Mouse (Mus musculus) layer of hippocampus, adult 8-10 months (tissue): ENCODE measurements around the gene Txnl4b. TPM values are rescaled to one million over a fixed set of nuclear protein-coding genes. Genes with fewer than 3 reads are reported as not detected.

Experiments used
- DNase-seq, 2 experiments: peaks; one replicate each; pipeline ENCODE4 v3.0.0; 2022; ENCODE audit warnings: low spot score in 2 of 2
- total RNA-seq, 4 experiments: library from RNA; stranded (reverse); gene quantifications; 2 replicates each; pipeline ENCODE4 v1.2.4; 2022

Gene Txnl4b
- total RNA-seq = 10 to 100 TPM; 14.8 to 21.0 (median 15.3) TPM

DNA sequence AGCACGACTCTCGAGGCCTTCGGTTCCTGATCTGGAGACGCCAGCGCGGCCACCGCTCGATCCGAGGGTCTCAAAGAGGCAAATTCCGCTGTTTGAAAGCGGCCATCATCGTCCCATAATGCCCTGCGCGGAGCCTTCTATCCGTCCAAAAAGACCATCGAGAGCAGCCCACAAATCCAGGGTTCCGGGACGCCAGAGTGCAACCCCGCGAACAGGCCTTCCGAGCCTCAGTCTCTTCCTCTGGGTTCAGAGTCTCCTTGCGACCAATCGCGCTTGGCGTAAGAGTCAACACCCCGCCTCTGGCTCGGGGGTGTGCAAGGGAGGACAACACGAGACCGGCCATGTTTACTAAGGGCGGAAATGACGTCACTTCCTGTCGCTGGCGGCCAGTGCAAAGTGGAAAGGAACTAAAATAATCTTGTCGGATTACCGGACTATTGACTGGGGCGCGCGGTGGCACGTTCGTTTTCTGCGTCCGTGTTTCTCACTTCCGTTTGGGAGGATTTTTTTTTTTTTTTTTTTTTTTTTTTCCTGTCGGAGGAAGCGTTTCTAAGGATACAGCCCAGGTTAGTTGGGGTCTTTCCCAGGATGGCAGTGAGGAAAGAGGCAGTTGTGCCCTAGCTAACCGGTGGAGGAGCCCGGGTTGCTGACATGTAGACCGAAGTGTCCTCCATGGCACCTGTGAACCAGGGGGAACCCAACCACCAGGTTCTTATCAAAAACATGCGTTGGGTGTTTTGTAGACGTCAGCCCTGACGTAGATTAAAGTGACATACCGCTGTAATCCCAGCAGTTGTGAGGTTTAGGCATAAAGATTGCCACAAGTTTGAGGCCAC lies at the start of gene Txnl4b, which contains the start of gene Dhx38:
TSS of gene Txnl4b (plus strand) at position 395 of the 836 bp plus-strand sequence.
TSS of gene Dhx38 (minus strand) at position 364 of the 836 bp plus-strand sequence.
- peak; percentile 99 for DNase-seq

DNA sequence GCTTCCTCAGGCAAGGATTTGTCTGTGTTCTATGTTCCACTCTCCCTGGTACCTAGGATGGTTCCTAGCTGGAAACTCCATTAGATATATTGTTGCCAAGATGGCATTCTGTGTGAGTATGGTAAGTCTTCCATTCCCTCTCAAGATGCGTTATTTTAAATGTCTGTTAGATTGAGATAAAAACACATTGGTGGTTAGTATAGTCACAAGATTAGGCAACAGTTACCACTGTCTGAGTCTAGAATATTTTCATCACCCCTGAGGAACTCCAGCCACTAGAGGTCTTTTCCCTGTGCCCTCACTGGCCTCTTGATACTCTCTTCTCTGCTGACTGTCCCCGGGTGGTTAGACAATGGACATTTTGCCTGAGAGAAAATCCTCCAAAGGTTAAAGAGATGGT lies 41.7 kb upstream of the Txnl4b start:
- DNase-seq = no peak

DNA sequence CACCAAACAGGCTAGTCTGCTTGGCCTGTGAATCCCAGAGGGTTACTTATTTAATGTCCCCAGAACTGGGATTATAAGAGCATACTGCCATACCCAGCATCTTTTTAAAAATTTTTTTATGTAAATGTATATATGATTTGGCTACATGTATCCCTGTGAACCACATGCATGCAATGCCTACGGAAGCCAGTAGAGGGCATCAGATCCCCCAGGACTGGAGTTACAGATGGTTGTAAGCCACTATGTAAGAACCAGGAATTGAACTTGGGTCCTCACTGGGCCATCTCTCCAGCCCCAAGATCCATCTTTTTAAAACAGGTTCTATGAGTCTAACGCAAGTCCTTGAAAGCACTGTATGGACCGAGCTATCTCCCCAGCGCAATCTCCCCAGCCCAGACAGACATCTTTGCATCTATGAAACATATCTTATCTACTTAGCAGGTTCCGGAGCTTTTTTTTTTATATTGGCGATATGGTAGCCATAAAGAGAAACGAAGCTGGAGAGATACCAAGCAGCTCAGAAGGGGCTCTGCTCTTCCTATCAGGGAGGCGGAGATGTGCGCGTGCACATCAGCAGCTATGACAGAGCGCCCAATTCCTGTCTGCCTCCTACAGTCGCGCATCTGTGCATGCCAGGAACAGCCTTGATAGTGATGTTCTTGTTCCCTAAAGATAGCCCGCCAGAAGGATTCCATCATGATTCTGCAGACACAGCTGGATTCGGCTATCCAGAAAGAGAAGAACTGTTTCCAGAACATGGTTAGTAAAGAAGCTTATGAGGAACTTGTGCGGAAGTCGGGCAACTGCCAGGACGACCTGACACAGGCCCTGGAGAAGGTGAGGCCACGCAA lies 30.3 kb upstream of the Txnl4b start:
- DNase-seq = peak in 1 of 2 experiments; percentile 19

DNA sequence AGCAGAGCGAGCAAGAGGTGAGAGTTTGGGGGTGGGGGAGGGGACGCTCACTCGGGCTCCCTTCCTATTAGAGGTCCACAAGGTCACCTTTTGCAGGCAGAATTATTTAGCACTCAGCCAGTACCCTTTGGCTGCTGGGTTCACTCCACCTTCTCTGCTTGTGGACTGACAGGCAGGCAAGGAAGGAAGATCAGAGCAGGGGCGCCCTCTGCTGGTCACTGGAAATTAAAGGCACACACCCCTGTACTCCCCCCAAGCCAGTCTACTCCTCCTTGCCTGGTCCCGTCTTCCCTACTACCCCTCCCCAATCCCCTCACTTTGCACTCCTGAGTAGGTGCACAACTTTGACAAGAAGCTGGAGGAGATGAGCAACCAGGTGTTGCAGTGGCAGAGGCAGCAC lies 29.0 kb upstream of the Txnl4b start:
- DNase-seq = peak; percentile 58 to 85

DNA sequence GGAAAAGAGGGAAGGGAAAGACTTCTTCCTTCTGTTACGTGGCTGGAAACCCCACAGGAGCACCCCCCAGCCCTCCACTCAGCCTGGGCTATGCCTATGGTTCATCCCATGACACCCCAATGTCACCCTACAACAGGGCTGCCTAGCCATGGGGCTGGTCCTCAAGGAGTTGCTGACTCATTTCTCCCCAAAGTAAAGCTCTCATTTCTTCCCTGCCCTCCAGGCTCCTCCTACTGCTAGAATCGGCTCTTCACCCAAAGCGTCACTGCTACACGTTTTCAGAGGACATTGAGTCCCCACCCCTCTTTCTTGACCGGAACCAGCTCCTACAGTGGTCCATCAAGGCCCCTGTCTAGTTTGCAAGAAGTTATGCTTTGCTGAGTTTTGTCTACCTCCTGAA lies 23.5 kb upstream of the Txnl4b start:
- no peak for DNase-seq

DNA sequence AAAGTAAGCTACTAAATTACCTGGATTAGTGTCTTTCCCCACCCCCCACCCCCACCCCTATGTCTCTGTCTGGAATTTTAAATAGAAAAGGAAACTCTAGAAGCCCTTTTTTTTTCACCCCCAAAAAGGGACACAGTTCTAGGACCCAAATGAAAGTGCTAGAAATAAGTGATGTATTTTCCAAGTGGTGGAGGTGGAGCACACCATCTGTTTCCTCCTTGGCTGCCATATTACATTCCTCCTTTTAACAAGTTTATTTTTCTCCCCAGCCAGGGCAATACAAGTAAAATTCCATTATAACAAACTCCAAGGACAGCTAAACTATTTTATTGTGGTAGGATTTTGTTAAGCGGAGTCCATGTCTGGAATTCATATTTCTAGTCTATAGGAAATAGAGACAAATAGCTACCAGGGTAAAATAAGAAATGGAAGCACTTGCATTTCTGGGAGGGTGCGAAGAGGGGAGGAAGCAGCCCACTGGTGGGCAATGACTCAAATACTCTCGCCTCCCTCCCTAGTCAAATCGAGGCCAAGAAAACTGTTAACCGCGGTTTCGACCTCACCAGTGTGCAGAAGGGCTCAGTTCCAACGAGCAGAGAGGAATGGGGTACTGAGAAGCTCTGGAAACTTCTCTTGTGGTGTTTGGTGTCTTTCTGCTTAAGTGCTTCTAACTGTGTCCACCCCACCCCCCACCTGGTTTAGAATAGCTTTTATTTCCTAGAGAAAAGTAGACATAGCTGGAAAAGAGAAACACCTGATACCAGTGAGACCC lies 22.8 kb upstream of the Txnl4b start:
- DNase-seq = no peak

DNA sequence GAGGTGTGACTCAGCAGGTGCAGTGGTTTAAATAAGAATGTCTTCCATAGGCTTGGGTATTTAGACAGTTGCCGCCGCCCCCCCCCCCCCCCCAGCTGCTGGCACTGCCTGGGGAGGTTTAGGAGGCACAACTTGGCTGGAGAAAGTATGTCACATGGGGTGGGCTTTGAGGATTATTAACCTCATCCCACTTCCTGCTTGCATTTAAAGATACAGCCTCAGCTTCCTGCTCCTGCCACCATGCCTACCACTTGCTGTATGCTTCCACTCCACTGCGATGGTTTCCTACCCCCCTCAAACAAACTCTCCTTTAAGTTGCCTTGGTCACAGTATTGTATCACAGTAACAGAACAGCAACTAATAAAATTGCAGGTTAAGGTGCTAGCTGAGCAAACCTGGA lies 21.6 kb upstream of the Txnl4b start:
- no peak for DNase-seq

DNA sequence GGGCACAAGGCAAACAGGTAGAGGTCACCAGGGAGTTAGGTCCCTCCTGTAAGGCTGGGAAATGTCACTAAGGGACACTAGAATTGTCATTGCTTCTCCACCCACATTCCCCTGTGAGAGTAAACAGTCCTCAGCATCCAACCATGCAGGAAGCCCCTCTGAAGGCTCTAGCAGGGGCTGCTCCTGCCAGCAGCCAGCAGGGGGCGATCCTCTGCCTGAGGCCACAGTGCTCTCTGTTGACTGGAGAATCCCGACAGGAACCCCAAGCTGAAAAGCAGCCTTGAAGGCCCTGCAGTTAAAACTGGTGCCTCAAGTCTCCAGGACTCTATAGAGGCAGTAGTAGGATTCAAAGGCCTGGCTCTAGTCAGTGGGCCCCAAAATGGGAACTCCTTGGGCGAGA lies 14.0 kb upstream of the Txnl4b start:
- DNase-seq = no peak

DNA sequence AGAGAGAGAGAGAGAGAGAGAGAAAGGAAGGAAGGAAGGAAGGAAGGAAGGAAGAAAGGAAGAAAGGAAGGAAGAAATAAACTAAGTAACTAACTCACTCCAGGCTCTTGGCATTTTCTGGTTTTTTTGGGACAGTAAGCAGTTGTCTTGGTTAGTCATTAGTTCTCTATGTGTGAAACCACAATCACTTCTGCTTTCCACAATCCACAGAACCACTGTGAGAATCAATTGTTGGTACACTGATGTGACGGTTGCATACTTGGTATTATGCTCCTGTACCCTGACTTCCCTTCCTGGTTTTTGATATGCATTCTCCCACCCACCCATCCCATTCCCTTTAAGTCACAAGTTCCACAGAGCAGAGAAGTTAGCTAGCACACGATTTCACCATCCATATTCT lies 1.8 kb upstream of the Txnl4b start:
- no peak for DNase-seq

DNA sequence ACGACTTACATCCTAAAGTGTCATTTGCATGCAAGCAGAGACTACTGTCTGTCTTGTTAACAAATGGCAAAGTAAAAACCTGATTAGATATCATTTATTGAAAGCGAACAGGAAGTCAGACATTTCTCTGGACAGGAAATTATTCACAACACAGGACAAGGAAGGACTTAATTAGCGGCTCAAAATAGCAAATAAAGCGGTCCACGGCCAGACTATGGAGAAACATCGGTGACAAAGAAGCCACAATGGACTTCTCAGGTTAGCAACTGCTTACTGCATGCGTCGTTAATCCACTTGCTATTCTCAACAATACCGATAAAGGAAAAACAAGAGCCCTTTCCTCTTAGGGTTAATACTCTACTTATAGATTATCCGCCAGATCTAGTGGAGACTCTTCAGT lies 926 bp upstream of the Txnl4b start:
- no peak for DNase-seq

DNA sequence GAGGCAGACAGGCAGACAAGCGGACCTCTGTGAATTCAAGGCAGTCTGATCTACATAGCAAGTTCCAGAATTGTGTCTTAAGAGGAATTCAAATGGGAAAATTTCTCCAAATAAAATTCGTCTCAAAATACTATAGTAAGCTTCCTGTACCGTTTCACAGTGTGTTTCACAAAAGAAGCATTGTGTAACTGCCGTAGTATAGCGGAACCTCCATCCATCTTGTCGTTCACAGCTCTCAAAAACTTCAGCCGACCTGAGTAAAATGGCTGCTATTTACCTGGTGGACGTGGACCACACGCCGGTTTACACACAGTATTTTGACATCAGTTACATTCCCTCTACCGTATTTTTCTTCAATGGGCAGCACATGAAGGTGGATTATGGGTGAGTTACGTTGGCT lies 5.4 kb downstream of the Txnl4b start:
- DNase-seq = no peak

DNA sequence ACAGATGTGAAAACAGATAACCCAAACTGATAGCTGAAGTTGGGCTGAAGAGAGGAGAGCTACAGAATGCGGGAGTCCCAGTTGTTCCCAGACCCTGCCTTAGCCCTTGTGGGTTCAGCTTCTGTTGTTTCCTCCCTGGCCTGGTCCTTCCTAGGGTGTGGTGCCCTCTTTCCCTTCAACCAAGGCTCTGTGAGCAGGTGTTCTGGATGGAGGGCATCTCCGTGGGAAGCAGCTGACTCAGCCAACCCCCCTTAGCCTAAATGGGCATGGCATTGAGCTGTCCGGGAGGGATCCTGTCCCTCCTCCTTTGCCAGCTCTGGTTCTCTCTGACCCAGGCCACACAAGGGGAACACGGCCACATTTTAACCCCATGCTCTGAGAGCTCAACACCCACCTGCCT lies 10.6 kb downstream of the Txnl4b start:
- DNase-seq = no peak

DNA sequence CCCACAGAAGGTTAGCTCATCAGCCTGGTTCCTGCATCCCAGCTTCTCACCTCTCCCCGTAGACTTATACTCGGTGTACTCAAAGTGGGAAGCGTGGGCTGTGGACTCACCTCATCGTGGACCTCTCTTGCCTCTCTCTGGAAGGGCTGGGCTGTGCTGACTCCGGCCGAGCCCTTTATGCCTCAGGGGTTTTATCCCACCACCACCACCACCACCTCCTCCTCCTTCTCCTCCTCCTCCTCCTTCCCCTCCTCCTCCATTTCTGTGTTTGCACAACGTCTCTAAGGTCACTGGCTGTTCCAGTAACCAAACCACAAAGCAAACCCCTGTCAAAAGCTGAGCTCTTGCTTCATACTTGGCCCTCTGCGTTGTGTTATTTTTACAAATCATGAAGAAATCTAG lies 13.2 kb downstream of the Txnl4b start, which contains the start of gene Hp:
TSS of gene Hp (minus strand) at position 273 of the 402 bp plus-strand sequence.
- DNase-seq = no peak

DNA sequence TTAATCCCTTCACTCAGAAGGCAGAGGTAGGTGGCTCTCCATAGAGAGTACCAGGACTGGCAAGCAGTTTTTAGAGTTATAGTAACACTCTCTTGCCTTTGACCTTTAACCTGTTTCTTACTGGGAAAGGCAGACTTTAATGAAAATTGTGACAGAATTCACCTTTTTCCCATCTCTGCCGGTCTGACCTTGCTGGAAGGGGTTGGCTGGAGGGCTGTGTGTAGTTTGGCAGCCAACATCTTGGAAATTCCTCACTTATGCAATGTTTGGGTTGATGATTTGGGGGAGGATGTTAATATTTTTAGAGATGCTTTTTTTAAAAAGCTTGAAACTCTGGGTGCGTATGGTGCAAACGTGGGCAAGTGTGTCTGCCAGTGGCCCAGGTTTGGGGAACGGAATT lies 18.6 kb downstream of the Txnl4b start:
- no peak for DNase-seq

DNA sequence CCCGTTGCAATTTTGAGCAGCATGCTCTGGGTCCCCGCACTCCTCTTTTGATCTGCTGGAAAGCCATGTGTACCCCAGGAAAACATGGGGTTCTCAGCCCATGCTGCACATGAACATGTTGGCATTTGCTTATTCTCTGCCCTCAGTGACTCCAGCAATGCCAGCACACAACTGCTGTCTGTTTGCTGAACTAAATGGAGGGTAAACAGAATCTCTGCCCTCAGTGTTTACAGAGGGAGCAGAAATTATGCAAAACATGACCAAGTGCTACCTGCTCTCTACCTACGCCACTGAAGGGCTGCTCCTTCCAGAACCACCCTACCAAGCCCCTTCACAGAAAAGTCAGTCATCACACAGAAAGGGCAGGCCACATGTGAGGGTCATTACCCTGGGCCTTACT lies 19.1 kb downstream of the Txnl4b start:
- no peak for DNase-seq

DNA sequence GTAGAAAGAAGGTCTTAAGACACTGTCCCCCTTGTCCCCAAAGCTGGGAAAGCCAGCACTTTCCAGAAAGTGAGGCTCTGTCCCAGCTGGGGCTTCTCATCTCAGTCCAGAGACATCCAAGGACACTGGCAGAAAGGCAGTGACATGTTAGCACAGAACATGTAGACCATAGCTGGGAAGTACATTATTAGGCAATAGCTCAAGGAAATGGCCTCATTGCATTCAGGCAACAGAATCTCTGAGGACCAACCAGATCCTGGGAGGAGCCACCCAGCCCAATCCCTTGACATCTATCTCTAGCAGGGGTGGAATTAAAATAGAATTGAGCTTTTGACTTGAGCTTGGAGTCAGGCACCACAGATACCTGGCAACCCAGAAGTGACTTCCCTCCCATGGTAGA lies 20.0 kb downstream of the Txnl4b start:
- no peak for DNase-seq

DNA sequence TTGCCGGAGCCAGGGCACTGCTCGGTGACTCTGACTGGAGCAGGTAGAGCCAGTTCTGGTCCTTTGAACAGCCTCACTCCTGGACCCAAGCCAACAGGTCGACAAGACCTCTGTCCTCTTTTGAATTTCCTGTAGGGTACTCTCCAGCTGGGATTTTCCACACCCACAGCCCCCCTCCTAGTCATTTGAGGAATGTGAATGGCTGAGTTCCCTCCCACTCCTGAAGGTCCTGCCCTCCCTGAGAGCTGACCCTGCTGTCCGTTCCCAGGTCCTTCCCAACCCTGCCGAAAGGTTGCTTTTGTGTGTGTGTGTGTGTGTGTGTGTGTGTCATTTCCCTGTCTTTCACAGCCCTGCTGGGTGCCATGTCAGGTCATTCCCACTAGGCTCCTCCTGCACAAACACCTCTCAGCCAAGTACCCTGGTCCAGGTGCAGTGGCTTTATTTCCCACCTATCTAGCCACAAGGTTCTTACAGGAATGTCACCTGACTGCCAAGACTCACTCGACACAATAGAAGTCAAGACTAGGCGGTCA lies 21.3 kb downstream of the Txnl4b start:
- DNase-seq = no peak

DNA sequence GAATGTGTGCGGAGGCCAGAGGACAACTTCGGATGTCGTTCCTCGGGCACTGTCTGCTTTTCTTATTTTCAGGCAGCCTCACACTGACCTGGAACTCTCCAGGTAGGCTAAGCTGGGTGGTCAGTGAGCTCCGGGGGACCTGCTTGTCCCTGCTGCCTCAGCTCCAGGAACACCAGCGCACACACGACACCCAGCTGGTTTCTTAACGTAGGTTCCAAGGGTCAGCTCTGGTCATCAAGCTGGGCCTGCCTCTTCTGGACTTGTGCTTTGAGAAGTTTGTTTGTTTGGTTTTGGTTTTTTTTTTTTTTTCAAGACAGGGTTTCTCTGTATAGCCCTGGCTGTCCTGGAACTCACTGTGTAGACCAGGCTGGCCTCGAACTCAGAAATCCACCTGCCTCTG lies 25.2 kb downstream of the Txnl4b start:
- no peak for DNase-seq

DNA sequence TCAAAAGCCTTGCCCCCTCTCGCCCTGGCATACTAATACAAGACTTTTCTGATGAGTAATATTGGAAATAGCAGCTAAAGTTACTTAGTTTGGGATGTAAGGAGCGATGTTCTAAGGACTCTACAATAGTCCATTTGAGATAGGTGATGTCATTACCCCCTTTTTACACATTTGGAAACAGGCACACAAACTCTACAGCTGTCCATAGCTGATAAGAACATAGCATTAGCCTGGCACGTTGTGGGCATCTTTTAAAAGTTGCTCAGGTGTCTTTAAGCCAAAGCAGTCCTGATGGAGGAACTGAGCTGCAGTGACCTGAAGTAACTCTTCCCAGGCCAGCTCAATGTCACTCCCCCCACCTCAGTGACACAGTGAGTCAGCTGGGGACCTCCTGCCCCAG lies 25.7 kb downstream of the Txnl4b start:
- no peak for DNase-seq

DNA sequence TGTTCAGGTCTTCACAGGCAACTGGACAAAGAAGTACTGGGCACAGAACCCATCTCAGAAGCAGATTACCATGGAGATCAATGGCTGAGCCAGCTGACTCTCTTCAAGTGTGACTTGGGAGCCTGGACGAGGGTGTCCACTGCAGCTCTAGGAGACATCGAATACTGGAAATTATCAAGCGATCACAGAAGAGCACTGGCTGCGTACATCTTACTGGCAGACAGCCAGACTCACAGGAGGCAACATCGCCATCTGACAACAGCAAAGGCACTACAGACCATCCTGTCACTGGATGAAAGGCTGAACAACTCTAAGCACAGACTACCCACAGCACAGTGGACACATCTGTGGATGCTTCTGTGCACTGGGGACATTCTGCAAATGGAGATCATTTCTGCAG lies 26.5 kb downstream of the Txnl4b start:
- no peak for DNase-seq

DNA sequence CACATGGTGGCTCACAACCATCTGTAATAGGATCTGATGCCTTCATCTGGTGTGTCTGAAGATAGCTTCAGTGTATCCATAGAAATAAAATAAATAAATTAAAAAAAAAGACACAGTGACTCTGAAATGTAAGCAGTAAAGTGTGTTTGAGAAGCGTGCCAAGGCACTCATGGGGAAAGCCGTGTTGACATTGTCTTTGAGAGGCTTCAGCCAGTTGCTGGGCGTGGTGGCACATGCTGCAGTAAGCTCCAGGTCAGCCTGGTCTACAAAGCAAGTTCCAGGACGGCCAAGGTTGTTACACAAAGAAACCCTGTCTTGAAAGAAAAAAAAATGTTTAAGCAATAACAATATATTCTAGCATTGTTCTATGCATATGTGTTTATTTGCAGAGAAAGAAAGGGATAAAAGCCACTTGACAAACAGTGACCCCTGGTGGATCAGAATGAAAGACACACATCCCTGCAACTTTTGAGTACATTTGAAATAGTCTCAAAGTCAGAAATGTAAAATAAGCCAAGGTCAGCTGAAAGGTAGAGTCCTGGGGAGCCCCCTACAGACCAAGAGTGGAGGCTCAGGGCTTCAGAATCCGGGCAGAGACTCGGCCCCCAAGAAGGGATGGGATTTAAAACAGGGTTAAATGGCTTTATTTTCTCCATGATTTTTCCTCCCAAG lies 27.6 kb downstream of the Txnl4b start:
- no peak for DNase-seq
